Mouse (Mus musculus) heart, adult 18-20 months (tissue): ENCODE results near the gene 9130230L23Rik. TPM values are rescaled to one million over a fixed set of nuclear protein-coding genes. Genes with fewer than 3 reads are reported as not detected.

Experiments used
- DNase-seq, 2 experiments: peaks; one replicate each; pipeline ENCODE4 v3.0.0; 2021 to 2022; ENCODE audit warnings: mixed read lengths in 1 of 2
- microRNA-seq, 2 experiments: library from miRNA; unstranded; fragments of <30 nt; microRNA quantifications; one replicate each; pipeline ENCODE4 v1.2.0; 2022
- total RNA-seq, 2 experiments: library from RNA; stranded (reverse); gene quantifications; 2 replicates each; pipeline ENCODE4 v1.2.3; 2021

Gene 9130230L23Rik
- total RNA-seq, 2 experiments from 2014 or later = not detected

DNA sequence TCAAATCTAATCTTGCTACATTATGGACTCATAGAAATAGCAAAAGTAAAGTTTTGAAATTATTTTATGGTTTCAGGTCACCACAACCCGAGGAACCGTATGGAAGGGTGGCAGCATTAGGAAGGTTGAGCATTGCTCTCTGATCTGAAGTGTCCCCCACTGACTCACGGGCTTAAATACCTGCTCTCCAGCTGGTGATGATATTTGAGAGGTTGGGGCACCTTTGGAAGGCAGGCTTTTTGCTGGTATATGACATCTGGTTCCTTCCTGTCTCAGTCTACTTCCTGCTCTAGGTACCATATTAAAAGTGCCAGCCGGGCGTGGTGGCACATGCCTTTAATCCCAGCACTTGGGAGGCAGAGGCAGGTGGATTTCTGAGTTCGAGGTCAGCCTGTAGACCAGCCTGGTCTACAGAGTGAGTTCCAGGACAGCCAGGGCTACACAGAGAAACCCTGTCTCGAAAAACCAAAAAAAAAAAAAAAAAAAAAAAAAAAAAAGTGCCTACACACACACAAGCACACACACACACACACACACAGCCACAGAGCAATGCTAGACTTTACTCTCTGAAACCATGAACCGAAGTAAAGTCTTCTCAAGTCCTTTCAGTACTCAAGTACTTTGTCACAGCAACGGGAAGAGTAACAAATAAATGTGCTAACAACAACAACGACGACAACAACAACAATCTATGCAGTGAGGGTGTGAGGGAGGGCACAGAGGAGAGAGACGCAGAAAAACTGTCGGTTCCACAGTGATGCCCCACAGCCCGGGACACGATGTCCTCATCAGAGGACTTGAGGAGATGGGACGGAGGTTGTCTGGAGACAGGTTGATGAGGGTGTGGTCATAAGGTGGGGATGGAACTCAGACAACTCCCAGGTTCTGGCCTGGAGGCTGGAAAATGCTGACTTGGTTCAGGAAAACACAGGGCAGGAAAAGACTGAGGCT is 49.7 kb downstream of the 9130230L23Rik start:
- no peak for DNase-seq

DNA sequence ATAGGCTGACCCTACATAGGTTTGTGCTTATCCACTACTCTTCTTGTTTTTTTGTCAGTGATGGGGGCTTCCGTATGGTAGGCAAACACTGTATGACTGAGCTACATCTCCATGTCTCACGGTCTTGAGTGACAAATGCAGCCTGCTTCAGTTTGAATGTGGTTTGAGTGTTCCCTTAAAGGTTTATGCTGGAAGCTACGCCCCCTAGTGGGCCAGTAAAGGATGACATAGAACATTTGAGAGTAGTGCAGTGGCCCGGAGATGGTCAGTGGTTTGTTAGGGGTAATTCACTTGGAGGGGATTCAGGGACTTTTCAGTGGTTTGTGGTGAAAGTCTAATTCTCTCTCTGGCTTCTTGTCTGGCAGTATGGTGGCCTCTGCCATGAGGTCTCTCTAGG is 52.6 kb downstream of the 9130230L23Rik start:
- DNase-seq = no peak

DNA sequence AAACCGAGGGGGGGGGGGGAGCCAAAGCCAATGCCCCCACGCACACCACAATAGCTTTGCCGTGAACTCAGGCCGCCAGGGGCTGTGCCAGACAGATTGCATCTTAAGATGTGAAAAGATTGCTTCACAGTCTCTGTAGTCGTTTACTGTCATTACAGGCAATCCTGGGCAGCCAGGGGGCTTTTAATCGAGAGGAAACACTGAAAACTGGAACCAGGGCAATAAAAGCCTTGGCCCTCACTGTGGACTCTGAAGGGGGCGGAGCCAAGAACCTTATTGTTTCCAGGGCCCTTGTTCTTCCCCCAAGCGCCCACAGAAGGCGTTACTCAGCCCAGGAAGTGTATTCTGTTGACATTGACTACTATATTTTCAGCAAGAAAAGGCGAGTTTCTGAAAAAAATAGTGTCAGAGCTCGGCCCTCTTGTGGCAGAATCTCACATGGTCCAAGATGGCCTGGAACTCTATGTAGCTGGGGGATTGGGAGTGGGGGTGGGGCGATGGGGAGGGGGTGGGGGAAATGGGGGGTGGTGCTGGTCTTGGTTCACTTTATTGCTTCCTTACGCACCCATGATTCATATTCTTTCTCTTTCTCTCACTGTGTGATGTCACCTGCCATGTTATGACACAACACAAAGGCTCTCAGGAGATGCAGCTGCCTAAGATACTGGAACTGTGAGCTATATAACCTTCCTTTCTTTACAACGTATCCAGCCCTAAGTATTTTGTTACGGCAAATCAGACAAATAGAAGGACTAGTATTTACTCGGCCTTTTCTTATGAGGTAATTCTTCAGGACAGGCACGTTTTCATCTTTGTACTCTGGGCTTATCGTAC is 53.2 kb downstream of the 9130230L23Rik start:
- no peak for DNase-seq

DNA sequence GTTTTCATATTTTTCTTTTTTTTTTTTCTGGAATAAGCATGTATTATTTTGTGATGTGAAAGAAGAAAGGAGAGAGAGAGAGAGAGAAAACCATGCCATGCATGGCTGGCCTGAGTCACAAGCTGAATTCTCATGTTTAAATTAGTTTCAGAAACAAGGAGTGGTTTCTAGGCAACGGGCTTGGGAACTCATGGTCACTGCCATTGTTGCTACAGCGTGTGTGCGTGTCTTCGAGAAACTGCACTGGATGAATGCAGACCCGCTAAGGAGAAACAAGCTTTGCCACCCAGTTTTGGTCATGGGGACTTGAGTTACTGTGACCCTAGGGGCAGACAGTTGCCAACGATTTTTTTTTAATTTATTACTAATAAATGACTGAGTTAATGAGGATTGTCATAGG is 53.8 kb downstream of the 9130230L23Rik start:
- no peak for DNase-seq

DNA sequence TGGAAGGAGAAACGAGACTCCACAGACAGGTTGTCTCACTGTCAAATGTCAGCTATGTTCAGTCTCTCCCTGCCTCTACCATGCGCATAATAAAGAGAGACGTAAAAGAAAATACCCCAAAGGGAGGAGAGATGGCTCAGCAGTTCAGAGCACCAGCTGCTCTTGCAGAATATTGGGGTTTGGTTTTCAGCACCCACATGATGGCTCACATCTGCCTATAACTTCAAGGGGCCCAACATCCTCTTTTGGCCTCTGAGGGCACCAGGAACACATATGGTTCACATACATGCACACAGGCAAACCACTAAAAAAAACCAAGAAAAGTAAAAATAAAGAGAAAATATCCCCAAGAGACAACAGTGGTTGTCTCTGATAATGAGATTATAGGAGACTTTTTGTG is 54.3 kb downstream of the 9130230L23Rik start:
- DNase-seq = no peak

DNA sequence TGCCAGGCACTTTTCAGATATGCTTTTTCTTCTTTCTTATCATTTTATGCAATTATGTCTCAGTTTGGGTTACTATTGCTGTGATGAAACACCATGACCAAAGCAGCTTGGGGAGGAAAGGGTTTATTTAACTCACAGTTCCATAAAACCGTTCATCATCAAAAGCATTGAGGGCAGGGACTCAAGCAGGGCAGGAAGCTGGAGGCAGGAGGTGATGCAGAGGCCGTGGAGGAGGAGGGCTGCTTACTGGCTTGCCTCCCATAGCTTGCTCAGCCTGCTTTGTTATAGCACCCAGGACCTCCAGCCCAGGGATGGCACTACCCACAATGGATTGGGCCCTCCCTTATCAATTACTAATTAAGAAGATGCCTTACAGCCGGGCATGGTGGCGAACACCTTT is 62.9 kb downstream of the 9130230L23Rik start:
- DNase-seq = no peak

DNA sequence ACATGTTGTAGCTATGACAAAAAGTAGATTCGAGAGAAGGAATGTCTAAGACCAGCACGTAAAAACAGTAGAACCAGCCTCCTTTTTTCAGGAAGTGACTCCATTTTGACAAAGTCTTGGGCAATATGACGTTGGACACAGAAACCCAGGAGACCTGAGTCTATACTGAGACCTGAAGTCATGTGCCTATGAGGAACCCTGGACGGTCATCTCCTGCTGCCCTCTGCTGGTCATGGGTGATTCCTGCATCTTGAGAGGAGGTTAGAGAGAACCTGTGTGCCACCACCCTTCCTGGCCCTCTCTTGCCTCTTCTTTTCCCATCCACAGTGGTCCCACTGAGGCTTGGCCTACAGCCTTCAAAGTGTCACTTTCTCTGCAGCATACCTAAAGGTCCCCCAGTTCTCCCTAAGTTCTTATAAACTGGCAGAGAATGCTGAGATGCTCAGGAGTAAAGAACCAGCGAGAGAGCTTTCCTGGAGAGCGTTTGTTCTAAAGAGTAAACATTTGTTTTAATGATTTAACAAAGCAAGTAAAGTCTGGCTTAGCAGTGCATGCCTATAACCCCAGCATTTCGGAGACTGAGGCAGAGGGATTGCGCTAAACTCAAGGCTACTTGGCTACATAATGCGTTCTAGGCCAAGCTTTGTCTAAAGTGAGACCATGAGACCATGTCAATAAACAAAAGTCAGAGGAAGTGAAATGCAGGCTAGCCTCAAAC is 65.9 kb downstream of the 9130230L23Rik start:
- peak; percentile 77 to 91 for DNase-seq

DNA sequence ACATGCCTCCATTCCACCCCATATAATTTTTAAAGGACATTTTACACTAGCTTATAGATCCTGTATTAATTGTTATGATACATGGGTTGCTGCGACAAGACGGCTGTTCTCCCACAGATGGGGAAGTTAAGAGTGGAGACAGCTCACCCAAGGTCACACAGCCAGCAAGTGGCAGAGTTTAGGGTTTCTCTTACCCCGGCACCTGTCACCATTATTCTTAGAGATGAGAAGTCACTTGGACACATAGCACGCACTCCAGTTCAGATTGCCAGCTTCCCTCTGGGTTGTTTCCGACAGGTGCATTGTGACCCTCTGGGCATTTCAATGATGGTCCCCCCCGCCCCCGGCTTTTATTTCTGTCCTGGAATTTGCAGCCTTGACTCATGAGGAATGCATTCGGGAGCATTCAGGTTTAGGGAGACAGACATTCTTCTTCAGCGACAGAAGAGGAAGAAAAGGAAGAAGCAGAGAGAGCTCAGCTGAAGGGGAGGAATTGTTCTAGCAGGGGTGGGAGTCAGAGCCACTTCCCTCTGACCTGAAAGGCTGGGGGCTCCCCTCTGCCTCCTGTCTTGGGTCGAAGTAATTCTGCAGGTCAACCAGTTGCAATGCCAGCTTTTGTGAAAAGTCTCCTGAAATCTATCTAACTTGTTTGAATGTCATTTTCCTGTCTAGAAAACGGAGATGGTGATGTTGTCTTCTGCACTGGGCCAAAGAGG is 66.9 kb downstream of the 9130230L23Rik start:
- DNase-seq = no peak

DNA sequence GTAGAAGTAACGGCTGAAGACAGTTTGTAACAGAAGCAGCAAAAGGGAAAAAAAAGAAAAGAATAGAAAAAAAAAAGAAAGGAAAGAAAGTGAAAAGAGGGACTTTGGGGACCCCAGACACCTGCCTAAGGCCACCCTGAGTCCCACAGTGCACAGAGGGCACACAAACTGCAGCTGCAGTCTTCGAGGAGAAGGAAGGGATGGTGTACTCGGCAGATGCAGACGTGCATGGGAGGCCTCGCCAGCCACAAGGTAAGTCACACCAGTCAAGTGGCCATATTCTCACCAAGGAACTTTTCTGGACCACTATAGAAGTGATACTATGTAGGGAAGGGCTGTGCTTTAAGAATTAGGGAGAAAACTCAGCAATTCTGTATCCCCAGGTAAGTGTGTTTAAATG is 69.3 kb downstream of the 9130230L23Rik start, which contains the start of gene Chrna9:
Gene Chrna9 (plus strand): TSS at position 139 of the 400 bp plus-strand sequence.
- no peak for DNase-seq

DNA sequence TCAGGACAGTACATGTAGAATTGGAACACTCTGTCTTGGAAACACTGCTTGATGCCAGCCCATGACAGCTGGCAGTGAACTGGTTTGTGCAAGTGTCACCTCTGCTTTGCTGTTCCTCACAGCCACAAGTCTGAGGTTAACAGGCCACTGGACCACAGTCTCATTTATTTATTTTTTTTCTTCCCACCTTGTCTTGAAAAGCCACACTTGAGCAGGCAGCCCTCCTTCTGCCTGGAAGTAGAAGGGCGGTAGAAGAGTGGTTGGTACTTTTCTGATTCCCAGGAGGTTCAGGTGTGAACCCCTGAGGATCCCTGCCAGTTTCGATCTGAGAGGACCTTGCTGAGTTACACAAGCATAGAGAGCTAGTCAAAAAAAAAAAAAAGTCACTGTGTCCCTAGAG is 70.3 kb downstream of the 9130230L23Rik start:
- no peak for DNase-seq

DNA sequence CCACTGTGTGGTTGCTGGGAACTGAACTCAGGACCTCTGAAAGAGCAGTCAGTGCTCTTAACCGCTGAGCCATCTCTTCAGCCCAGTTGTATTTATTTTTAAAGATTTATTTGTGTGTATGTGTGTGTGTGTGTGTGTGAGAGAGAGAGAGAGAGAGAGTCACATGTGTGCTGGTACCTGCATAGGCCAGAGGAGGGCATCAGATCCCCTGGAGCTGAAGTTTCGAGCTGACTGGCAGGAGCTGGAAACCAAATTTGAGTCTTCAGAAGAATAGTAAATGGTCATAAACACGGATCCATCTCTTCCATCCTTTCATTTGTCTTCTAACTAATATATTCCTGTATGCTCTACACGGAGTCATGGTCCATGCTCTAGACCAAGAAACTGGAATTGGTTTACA is 70.8 kb downstream of the 9130230L23Rik start:
- DNase-seq = no peak

DNA sequence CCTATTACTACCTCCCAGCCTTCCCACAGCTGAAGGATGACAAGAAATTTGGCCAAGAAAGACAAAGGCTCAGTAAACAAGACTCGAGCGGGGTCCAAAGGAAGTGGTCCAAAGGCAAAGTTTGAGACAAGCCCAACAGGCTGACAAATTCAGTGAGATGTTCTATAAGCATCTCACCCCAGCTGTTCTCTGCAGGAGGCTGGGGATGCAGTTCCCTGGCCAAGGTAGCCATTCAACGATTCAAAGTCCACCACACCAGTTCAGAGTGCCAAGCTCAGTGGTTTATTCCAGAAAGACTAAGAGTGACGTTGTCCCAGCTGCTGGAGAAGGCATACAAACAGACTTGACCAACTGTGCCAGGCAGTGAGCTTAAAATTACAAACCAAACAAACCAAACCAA is 73.9 kb downstream of the 9130230L23Rik start:
- DNase-seq = no peak

Small RNAs within 50 kb of the gene (microRNA-seq; reads per million reads assigned to microRNA genes)
- 0 reads per million in 2 experiments for gene Gm25952

Other genes starting within 250 kb of the 9130230L23Rik start
- 10 to 100 TPM in 1 of 2 experiments, 1 to 10 TPM in 1; 9.8 to 11.5 TPM for gene N4bp2, start 240.8 kb downstream of the 9130230L23Rik start, total RNA-seq
- 1 to 10 TPM in 1 of 2 experiments, under 1 TPM in 1; 0.45 to 1.4 TPM for gene Rhoh, start 143.1 kb downstream of the 9130230L23Rik start, total RNA-seq
- not detected for gene Chrna9, start 69.4 kb downstream of the 9130230L23Rik start, total RNA-seq
- 1 to 10 TPM; 2.1 to 5.2 TPM for gene Rbm47, start 168.8 kb upstream of the 9130230L23Rik start, total RNA-seq